Mouse (Mus musculus): ENCODE measurements around the gene Ssx2ip. TPM values are rescaled to one million over a fixed set of nuclear protein-coding genes. Genes with fewer than 3 reads are reported as not detected.
A peak's percentile ranks its signal among the peaks of the same experiment; 100 is the strongest.
"Not testable (repeated sequence)": the region's sequence is repeated elsewhere in the genome, so short reads cannot be mapped to it uniquely, and the experiment has no call there.

The Ssx2ip gene
- polyA plus RNA-seq, 1 experiment: 12.2 TPM

DNA sequence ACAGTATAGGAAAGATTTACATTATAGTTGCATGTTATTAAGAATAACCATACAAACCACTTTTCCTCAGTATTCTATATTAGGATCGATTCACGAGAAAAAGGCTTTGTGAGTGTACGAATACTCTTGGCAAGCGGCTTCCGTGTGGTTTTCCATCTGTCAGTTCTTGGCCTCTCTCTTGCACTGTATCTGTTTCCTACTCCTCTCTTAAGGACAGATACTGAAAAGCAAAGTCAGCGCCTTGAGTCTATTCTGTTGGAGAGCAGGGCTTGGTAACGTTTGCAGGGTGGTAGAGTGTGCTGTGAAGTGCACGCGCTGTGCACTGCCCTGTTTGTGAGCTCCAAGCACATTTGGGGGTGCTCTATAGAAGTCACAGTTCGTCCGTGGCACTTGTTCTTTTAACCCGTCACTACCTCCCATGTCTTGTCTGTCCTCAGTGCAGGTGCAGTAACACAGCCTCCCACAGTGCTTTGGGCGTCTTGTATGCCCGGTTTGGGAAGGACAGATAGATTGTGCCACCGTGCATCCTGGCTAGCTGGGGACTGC, 15.6 kb downstream of the Ssx2ip start:
- DNase-seq (ENCODE audit: low read depth): peak; percentile 39
- TF ChIP-seq CTCF (IDR thresholded peaks at IDR 0.05; ENCODE audit: borderline replicate concordance, extremely low read depth, insufficient read depth, insufficient read length): no peak
- no peak for TF ChIP-seq POLR2A (IDR thresholded peaks at IDR 0.05; ENCODE audit: borderline replicate concordance, extremely low read depth, insufficient read depth, insufficient read length, poor library complexity, severe bottlenecking)

DNA sequence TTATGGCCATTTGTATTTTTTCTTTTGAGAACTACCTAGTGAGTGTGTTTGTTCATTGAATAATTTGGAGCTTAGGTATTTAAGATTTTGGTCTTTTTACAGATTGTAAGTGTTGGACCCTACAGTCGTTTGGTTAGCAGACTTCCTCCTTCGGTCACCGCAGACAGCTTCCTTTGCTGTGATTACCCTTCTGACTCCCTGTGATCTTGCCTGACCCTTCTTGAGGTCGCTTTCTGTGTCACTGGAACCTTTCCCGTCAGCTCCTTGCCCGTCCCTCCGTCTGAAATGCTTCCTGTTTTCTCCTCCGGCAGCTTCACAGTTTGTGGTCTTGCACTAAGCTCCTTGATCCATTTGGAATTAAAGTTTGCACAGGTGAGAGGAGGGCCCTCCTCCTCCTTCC, 17.3 kb downstream of the Ssx2ip start:
- no peak for DNase-seq (ENCODE audit: low read depth)
- TF ChIP-seq CTCF (IDR thresholded peaks at IDR 0.05; ENCODE audit: borderline replicate concordance, extremely low read depth, insufficient read depth, insufficient read length) (no peak), POLR2A (IDR thresholded peaks at IDR 0.05; ENCODE audit: borderline replicate concordance, extremely low read depth, insufficient read depth, insufficient read length, poor library complexity, severe bottlenecking) (no peak)

DNA sequence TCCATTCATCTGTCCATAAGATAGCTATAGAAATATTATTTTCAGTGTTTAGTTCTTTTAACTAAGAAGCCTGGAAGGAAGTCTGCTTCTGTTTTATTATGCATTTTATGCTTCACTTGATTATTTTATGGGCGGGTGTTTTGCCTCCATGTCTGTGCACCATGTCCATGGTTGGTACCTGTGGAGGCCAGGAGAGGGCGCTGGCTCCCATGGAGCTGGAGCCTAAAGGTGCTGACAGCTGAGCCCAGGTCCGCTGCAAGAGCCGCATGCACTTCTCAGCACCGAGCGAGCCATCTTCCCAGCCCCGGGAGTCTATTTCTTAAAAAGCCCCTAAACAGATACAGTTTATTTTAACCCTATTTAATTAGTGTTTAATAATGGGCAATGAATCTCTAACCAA, 19.3 kb downstream of the Ssx2ip start:
- no peak for DNase-seq (ENCODE audit: low read depth)
- TF ChIP-seq POLR2A (IDR thresholded peaks at IDR 0.05; ENCODE audit: borderline replicate concordance, extremely low read depth, insufficient read depth, insufficient read length, poor library complexity, severe bottlenecking) (no peak), CTCF (IDR thresholded peaks at IDR 0.05; ENCODE audit: borderline replicate concordance, extremely low read depth, insufficient read depth, insufficient read length) (peak; percentile 20; the same call in 1 of the 2 replicates)

DNA sequence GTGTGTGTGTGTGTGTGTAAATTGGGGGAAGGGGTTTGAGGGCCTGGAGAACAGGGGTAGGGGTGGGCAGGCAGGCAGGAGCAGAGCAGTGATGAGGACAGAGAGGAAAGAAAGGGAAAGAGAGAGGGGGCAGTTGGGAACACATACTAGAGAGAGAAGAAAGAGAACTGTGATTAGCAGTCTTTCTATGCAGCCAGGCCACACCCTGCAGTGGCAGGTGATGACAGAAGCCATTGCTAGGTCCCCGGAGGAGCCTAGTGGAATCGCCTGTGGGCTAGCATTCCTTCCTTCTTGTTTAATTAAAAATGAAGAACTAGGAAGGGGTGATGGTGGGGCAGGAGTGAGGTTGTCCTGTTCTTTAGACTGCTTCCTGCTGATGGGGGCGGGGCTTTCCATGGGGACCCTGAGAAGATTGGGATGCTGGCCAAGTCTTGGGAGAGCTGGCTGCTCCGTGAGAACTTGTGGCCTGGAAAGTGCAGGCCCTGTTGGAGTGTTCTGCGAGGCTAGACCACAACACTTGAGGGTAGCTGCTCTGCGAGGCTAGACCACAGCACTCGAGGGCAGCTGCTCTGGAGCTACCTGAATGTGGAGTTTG, 20.0 kb downstream of the Ssx2ip start:
- peak; percentile 73 for DNase-seq (ENCODE audit: low read depth)
- TF ChIP-seq POLR2A (IDR thresholded peaks at IDR 0.05; ENCODE audit: borderline replicate concordance, extremely low read depth, insufficient read depth, insufficient read length, poor library complexity, severe bottlenecking) (no peak), CTCF (IDR thresholded peaks at IDR 0.05; ENCODE audit: borderline replicate concordance, extremely low read depth, insufficient read depth, insufficient read length) (no peak)

DNA sequence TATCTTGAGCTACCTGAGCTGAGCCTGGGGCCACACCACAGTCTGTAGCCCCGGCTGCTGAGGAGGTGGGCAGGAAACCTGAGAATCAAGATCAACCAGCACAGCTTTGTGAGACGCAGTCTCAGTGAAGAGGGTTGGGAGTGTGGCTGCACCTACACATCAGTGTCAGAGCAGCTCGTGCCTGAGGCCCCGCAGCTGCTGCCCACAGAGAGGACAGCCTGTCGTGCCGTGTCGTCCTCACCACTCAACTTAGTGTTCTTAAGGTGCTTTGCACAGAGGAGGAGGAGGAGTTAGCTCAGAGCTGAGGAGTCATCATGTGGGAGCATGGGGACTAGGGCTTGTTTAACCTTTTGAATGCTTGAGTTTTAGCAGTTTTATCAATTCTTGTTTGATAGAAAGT, 21.5 kb downstream of the Ssx2ip start:
- no peak for TF ChIP-seq POLR2A (IDR thresholded peaks at IDR 0.05; ENCODE audit: borderline replicate concordance, extremely low read depth, insufficient read depth, insufficient read length, poor library complexity, severe bottlenecking)
- TF ChIP-seq CTCF (IDR thresholded peaks at IDR 0.05; ENCODE audit: borderline replicate concordance, extremely low read depth, insufficient read depth, insufficient read length): no peak

DNA sequence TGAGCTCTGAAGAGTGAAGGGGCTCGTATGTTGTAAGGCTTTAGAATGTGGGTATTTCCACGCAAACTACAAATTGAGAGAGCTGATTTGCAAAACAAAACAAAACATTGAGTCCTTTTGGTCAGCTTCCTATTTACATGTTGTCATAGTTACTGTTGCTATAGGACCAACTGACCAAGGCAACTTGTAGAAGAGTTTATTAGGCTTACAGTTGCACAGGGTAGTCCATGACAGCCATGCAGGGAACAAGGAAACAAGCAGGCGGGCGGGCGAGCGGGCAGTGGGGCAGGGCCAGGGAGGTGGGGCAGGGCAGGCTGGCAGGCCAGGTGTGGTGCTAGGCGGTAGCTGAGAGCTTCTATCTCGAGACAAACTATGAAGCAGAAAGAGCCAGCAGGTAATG, 22.0 kb downstream of the Ssx2ip start:
- DNase-seq (ENCODE audit: low read depth): peak; percentile 63
- no peak for TF ChIP-seq POLR2A (IDR thresholded peaks at IDR 0.05; ENCODE audit: borderline replicate concordance, extremely low read depth, insufficient read depth, insufficient read length, poor library complexity, severe bottlenecking)
- TF ChIP-seq CTCF (IDR thresholded peaks at IDR 0.05; ENCODE audit: borderline replicate concordance, extremely low read depth, insufficient read depth, insufficient read length): no peak

More for the DNA sequence above, 21.5 kb downstream of the Ssx2ip start:
- DNase-seq (ENCODE audit: low read depth): no peak

DNA sequence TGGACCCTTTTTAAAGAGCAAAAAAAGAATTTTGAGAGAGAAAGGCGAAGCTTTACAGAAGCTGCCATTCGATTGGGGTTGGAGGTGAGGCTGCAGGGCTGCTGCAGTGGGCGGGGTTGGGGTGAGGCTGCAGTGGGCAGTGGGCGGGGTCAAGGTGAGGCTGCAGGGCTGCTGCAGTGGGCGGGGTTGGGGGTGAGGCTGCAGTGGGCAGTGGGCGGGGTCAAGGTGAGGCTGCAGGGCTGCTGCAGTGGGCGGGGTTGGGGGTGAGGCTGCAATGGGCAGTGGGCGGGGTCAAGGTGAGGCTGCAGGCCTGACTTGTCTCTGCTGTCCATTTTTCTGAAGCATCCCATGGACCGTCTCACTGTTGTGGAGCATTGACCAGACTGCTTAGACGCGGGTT, 28.6 kb downstream of the Ssx2ip start:
- DNase-seq (ENCODE audit: low read depth): not testable (repeated sequence)

DNA sequence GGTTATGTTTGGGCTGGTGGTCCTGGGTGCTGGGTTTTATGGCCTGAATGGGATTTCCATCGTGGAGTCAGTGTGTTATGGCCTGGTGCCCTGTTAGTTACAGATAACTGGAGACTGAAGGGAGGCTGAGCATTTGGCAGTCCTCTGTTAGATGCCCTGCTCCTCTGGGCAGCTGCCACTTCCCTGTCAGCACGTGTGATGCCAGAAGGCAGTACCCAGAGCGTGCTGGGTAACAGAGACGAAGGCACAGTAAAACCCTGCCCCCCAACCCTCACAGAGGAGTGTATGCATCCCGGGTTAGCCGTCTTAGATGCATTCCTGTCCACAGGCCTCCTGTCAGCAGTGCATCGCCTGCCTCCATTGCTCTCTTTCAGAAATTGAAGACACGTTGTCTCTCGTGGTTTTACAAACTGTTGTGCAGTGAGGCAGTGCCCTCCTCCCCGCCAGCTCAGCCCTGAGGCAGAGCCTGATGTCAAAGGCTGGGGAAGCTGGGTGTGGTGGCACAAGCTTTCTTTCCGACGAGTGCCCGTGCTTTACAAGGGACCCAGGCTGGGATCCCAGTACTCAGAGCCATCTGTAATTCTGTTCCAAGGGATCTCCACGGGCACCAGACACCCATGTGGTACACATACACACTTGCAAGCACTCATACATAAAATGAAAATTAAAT, 29.4 kb downstream of the Ssx2ip start:
- TF ChIP-seq POLR2A (IDR thresholded peaks at IDR 0.05; ENCODE audit: borderline replicate concordance, extremely low read depth, insufficient read depth, insufficient read length, poor library complexity, severe bottlenecking): no peak
- TF ChIP-seq CTCF (IDR thresholded peaks at IDR 0.05; ENCODE audit: borderline replicate concordance, extremely low read depth, insufficient read depth, insufficient read length): no peak
- no peak for DNase-seq (ENCODE audit: low read depth)

DNA sequence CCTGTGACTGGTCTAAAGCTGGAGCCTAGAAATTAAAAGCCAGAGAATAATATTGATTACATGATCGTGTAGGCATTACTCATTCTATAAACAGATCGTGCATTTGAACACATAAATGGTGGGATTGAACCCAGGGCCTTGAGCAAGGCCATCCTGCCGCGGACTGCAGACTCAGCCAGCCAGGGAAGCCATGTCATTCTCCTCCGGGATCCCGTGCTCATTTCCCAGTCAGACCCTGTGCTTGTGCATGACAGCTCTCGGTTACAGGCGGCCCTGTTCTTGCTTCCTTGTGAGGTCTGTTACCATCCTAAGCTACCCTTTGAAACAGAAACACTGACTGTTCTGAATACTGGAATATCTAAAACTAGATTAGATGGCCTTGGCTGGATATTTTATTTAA, 30.2 kb downstream of the Ssx2ip start:
- DNase-seq (ENCODE audit: low read depth): no peak
- TF ChIP-seq CTCF (IDR thresholded peaks at IDR 0.05; ENCODE audit: borderline replicate concordance, extremely low read depth, insufficient read depth, insufficient read length) (no peak), POLR2A (IDR thresholded peaks at IDR 0.05; ENCODE audit: borderline replicate concordance, extremely low read depth, insufficient read depth, insufficient read length, poor library complexity, severe bottlenecking) (no peak)

DNA sequence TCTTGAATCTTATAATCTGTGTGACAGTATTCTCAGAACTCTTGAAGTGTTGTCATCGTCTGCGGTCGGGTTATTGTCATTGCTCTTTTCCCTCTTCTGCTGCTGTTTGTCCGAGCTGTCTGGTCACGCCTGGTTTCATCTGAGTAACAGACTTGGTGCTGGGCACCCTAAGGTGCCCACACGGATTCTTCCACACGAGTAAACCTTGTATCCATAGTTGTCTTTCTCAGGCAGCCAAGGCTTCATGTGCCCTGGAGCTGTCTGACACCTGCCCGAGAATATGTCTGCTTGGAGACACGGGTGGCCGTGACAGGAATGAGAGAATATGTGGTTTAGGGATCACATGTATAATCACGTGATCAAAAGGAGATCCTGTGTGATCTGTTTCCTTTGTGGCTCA, 31.1 kb downstream of the Ssx2ip start:
- TF ChIP-seq CTCF (IDR thresholded peaks at IDR 0.05; ENCODE audit: borderline replicate concordance, extremely low read depth, insufficient read depth, insufficient read length) (no peak), POLR2A (IDR thresholded peaks at IDR 0.05; ENCODE audit: borderline replicate concordance, extremely low read depth, insufficient read depth, insufficient read length, poor library complexity, severe bottlenecking) (no peak)
- no peak for DNase-seq (ENCODE audit: low read depth)

DNA sequence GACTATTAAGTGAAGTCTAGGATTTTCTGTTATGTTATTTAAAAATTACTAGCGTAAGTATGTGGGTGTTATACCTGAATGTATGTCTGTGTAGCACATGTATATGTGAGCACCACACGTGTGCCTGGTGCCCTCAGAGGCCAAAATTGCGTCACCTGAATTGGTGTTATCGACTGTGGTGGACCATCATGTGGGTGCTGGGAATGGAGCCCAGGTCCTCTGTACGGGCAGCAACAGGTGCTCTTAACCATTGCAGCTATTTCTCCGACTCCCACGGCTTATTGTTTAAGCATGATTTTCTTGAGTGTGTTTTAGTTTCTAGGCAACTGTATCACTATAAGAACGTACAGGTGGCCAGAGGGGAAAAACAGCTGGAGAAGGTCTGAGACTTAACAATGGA, 31.7 kb downstream of the Ssx2ip start:
- no peak for DNase-seq (ENCODE audit: low read depth)
- TF ChIP-seq POLR2A (IDR thresholded peaks at IDR 0.05; ENCODE audit: borderline replicate concordance, extremely low read depth, insufficient read depth, insufficient read length, poor library complexity, severe bottlenecking) (no peak), CTCF (IDR thresholded peaks at IDR 0.05; ENCODE audit: borderline replicate concordance, extremely low read depth, insufficient read depth, insufficient read length) (no peak)

DNA sequence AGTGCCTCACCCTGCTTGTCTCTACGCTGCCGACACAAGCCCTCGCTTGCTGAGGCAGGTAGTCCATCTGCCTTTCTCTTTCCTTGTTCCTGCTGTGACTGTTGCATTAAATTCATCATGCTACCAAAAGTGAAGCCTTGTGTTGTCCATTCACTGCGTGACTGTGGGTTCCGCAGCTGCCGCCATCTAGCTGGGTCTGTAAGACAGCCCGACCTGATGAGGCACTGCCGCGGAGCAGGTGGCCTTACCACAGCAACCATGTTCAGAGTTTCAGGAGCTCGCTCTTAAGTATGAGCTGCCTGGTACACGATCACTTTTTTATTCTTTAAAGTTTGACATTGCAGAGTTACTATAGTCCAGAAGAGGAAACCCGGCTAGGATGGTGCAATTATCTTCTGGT, 35.6 kb downstream of the Ssx2ip start:
- TF ChIP-seq CTCF (IDR thresholded peaks at IDR 0.05; ENCODE audit: borderline replicate concordance, extremely low read depth, insufficient read depth, insufficient read length): no peak
- no peak for TF ChIP-seq POLR2A (IDR thresholded peaks at IDR 0.05; ENCODE audit: borderline replicate concordance, extremely low read depth, insufficient read depth, insufficient read length, poor library complexity, severe bottlenecking)

More for the DNA sequence above, 35.6 kb downstream of the Ssx2ip start:
- no peak for DNase-seq (ENCODE audit: low read depth)
